Mouse (Mus musculus): Measurements from ENCODE around the gene Olfr824. TPM values are rescaled to one million over a fixed set of nuclear protein-coding genes. Genes with fewer than 3 reads are reported as not detected.
"Not testable (repeated sequence)": the region's sequence is repeated elsewhere in the genome, so short reads cannot be mapped to it uniquely, and the experiment has no call there.

Gene Olfr824
- polyA plus RNA-seq (2015; fragmentation: Nextera tagmentation; extraction: Ambion mirVana), result not detected in 2 replicates

DNA sequence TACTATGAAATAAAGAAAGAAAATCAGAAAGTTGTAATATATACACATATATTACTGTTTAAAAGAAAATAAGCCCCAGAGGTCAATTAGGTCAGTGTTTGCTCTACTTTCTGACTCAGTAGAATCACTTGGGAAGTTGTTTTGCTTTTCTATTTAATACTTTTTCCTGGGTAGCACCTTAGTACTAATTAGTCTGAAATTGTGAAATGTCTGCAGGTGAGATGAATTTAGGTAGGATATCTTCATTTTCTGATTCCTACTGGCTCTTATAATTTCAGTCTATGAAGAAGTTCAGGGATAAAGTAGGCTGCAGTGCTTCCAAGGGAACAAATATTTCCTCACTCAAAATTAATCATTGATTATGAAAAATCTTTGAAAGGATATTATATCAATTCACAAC lies at the start of gene Olfr824:
Gene Olfr824, minus strand, starts transcription at position 101 of the 400 bp plus-strand sequence.
- H3K27me3 ChIP-seq; ATAC-seq (ENCODE audit: insufficient read depth): not testable (repeated sequence)

GRCm38 (mm10) chr10:130166666-130167065 lies 36.9 kb upstream of the Olfr824 start, which contains the start of gene Olfr825:
Olfr825 (minus strand) TSS chr10:130166766.
- Histone ChIP-seq H3K36me3 (replicated peaks) (no peaks in the 10 kb centered on the region), H3K4me2 (no peak within 1 kb of the TSS), H3K9me3 (replicated peaks) (no peaks in the 10 kb centered on the region), H3K27me3 (no peaks in the 10 kb centered on the region), H3K27ac (replicated peaks) (no peak within 1 kb of the TSS), H3K9ac (no peak within 1 kb of the TSS), H3K4me3 (replicated peaks) (no peak within 1 kb of the TSS), H3K4me1 (replicated peaks) (no peaks in the 10 kb centered on the region)
- no peak for ATAC-seq (ENCODE audit: insufficient read depth)

More for the DNA sequence above, at the start of gene Olfr824:
- H3K4me2 ChIP-seq; H3K4me1 ChIP-seq (replicated peaks); H3K36me3 ChIP-seq (replicated peaks); H3K9me3 ChIP-seq (replicated peaks); H3K4me3 ChIP-seq (replicated peaks); H3K9ac ChIP-seq; H3K27ac ChIP-seq (replicated peaks): not testable (repeated sequence)

GRCm38 (mm10) chr10:130165196-130165595 lies 35.4 kb upstream of the Olfr824 start:
- ATAC-seq (ENCODE audit: insufficient read depth), result no peak
- H3K36me3 ChIP-seq (replicated peaks), result no peaks in the 10 kb centered on the region
- H3K9me3 ChIP-seq (replicated peaks), result no peaks in the 10 kb centered on the region
- H3K27ac ChIP-seq (replicated peaks), result no peak overlapping the region
- no peaks in the 10 kb centered on the region for H3K27me3 ChIP-seq
- H3K4me3 ChIP-seq (replicated peaks), result no peak overlapping the region
- no peak overlapping the region for H3K9ac ChIP-seq
- no peaks in the 10 kb centered on the region for H3K4me1 ChIP-seq (replicated peaks)
- no peak overlapping the region for H3K4me2 ChIP-seq

DNA sequence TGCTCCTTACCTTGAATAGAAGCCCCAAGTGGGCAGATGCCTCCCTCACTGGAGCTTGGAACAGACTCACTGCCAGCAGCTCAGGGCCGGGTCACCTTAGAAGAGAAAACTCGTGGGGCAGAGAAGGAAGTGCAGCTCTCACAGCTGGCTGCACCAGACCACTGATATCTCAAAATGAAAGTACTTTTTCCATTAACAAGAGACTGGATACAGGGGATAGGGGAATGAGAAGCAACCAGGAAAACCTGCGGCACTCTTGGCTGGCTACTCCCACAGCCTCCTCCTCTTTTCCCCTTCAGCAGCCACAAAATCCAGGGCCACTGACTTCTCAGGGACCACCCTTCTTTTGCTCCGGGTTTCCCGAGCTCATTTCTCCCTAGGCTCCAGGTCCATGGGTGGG lies 14.3 kb upstream of the Olfr824 start:
- H3K9me3 ChIP-seq (replicated peaks), result no peaks in the 10 kb centered on the region
- H3K27me3 ChIP-seq, result no peaks in the 10 kb centered on the region
- 59% methylated on average over 5 of the region's 5 CpGs for WGBS (ENCODE audit: insufficient replicate concordance)
- no peak overlapping the region for H3K4me2 ChIP-seq
- no peaks in the 10 kb centered on the region for H3K4me1 ChIP-seq (replicated peaks)
- no peaks in the 10 kb centered on the region for H3K36me3 ChIP-seq (replicated peaks)
- H3K9ac ChIP-seq, result no peak overlapping the region
- no peak for ATAC-seq (ENCODE audit: insufficient read depth)
- no peak overlapping the region for H3K27ac ChIP-seq (replicated peaks)
- H3K4me3 ChIP-seq (replicated peaks), result no peak overlapping the region

DNA sequence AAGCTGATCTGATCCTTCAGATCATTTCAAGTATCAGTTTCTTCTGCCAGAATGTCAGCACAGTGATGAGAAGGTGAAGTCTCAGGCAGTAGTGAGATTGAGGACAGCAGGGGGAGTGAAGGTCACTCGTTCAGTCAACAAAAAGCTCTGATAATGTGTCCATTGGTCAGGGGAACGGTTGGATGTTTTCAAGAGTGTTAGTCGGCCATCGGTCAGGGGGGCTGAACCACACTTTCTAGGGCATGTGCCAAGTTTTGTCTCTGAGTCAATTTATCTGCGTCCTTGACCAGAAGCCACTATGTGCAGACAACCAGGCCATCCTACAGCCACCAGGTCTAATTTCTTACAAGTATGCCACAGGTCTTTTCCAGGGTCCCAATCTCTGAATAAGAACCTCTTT lies 12.7 kb upstream of the Olfr824 start:
- not testable (repeated sequence) for H3K9ac ChIP-seq; H3K4me2 ChIP-seq; H3K36me3 ChIP-seq (replicated peaks); H3K9me3 ChIP-seq (replicated peaks); H3K4me1 ChIP-seq (replicated peaks); ATAC-seq (ENCODE audit: insufficient read depth); H3K27ac ChIP-seq (replicated peaks); H3K27me3 ChIP-seq; H3K4me3 ChIP-seq (replicated peaks)
- WGBS (ENCODE audit: insufficient replicate concordance), result 61% methylated on average over 5 of the region's 5 CpGs

DNA sequence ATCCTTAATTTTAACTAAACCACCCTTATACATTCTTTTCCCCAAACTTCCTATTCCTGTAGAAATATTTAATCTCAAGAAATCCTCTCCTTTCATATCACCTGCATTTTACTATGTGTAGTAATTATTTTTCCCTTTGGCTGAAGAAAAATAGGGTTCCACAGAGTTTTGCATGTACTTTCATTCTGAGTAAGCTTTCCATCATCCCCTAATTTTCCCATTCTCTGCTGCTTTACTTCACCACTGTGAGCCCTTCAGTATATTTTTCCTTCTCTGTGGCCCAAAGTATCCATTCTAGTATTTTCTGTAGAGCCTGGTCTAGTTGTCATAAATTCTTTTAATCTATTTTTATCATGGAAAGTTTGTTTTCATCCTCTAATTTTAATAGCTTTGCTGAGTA lies 5.0 kb upstream of the Olfr824 start:
- Histone ChIP-seq H3K27me3 (no peaks in the 10 kb centered on the region), H3K4me3 (replicated peaks) (no peak overlapping the region), H3K36me3 (replicated peaks) (no peaks in the 10 kb centered on the region), H3K4me1 (replicated peaks) (no peaks in the 10 kb centered on the region), H3K9ac (no peak overlapping the region), H3K9me3 (replicated peaks) (no peaks in the 10 kb centered on the region), H3K4me2 (no peak overlapping the region), H3K27ac (replicated peaks) (no peak overlapping the region)
- no peak for ATAC-seq (ENCODE audit: insufficient read depth)

DNA sequence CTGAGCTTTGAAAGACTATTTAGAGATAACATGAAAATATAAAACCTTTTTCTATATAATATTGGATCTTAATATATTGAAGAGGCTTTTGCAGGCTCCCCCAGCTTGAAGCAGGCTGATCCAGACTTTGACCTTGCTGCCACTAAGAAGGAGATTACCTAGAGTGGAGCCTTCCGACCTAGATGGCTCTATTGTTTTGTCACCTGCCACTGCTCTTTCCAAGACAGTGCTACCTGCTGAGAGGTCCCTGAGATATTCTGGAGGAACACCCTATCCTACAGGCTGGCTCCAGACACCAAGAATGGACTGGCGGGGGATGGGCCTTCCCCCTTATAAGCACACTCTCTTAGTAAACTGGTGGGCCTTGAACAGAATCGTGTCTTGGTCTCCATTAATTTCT lies 13.8 kb downstream of the Olfr824 start:
- ATAC-seq (ENCODE audit: insufficient read depth); H3K36me3 ChIP-seq (replicated peaks); H3K4me3 ChIP-seq (replicated peaks); H3K4me2 ChIP-seq; H3K9me3 ChIP-seq (replicated peaks); H3K4me1 ChIP-seq (replicated peaks); H3K27ac ChIP-seq (replicated peaks); H3K9ac ChIP-seq; H3K27me3 ChIP-seq: not testable (repeated sequence)
- WGBS (ENCODE audit: insufficient replicate concordance), result 59% methylated on average over 3 of the region's 3 CpGs

DNA sequence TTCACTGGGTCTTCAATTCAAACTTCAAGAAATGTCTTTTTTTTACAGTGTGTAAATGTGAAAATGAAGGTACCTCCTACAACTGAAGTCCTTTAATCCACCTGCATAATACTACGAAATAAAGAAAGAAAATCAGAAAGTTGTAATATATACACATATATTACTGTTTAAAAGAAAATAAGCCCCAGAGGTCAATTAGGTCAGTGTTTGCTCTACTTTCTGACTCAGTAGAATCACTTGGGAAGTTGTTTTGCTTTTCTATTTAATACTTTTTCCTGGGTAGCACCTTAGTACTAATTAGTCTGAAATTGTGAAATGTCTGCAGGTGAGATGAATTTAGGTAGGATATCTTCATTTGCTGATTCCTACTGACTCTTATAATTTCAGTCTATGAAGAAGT lies 14.5 kb downstream of the Olfr824 start, which contains the start of gene Olfr823:
Gene Olfr823, minus strand, starts transcription at position 101 of the 400 bp plus-strand sequence.
- H3K27ac ChIP-seq (replicated peaks); H3K9me3 ChIP-seq (replicated peaks); H3K9ac ChIP-seq; H3K36me3 ChIP-seq (replicated peaks); ATAC-seq (ENCODE audit: insufficient read depth); H3K4me1 ChIP-seq (replicated peaks); H3K4me3 ChIP-seq (replicated peaks); H3K4me2 ChIP-seq; H3K27me3 ChIP-seq: not testable (repeated sequence)
- WGBS (ENCODE audit: insufficient replicate concordance), result 50% methylated on average over 1 of the region's 1 CpGs

GRCm38 (mm10) chr10:130096104-130096503 lies 33.7 kb downstream of the Olfr824 start:
- no peaks in the 10 kb centered on the region for H3K36me3 ChIP-seq (replicated peaks)
- H3K27ac ChIP-seq (replicated peaks), result no peak overlapping the region
- no peaks in the 10 kb centered on the region for H3K27me3 ChIP-seq
- H3K4me3 ChIP-seq (replicated peaks), result no peak overlapping the region
- no peak for ATAC-seq (ENCODE audit: insufficient read depth)
- no peak overlapping the region for H3K4me2 ChIP-seq
- H3K9me3 ChIP-seq (replicated peaks), result no peaks in the 10 kb centered on the region
- H3K9ac ChIP-seq, result no peak overlapping the region
- no peaks in the 10 kb centered on the region for H3K4me1 ChIP-seq (replicated peaks)

GRCm38 (mm10) chr10:130092838-130093440 lies 36.9 kb downstream of the Olfr824 start:
- Histone ChIP-seq H3K4me1 (replicated peaks) (no peaks in the 10 kb centered on the region), H3K4me2 (no peak overlapping the region), H3K27me3 (no peaks in the 10 kb centered on the region), H3K27ac (replicated peaks) (no peak overlapping the region), H3K9ac (no peak overlapping the region), H3K9me3 (replicated peaks) (no peaks in the 10 kb centered on the region), H3K4me3 (replicated peaks) (no peak overlapping the region), H3K36me3 (replicated peaks) (no peaks in the 10 kb centered on the region)
- no peak for ATAC-seq (ENCODE audit: insufficient read depth)
- WGBS (ENCODE audit: insufficient replicate concordance), result 11% methylated on average over 5 of the region's 5 CpGs
